Mouse (Mus musculus): ENCODE results near the gene Fam24a.

Fam24a gene

GRCm38 (mm10) chr7:131362615-131363300, 29.1 kb downstream of the Fam24a start, which contains the start of gene 2310057M21Rik:
Gene 2310057M21Rik, minus strand, starts transcription at chr7:131362759.
- DNase-seq (ENCODE audit: low read depth, low spot score) = peak; percentile 89
- no peaks in the 10 kb centered on the region for H3K36me3 ChIP-seq (ENCODE audit: control insufficient read depth, insufficient read depth, low read length, poor library complexity, severe bottlenecking)
- no peaks in the 10 kb centered on the region for H3K27me3 ChIP-seq (ENCODE audit: control insufficient read depth, insufficient read depth, low read length, poor library complexity, severe bottlenecking)

GRCm38 (mm10) chr7:131364131-131364530, 30.5 kb downstream of the Fam24a start:
- no peak for DNase-seq (ENCODE audit: low read depth, low spot score)
- no peaks in the 10 kb centered on the region for H3K36me3 ChIP-seq (ENCODE audit: control insufficient read depth, insufficient read depth, low read length, poor library complexity, severe bottlenecking)
- H3K27me3 ChIP-seq (ENCODE audit: control insufficient read depth, insufficient read depth, low read length, poor library complexity, severe bottlenecking) = no peaks in the 10 kb centered on the region

GRCm38 (mm10) chr7:131370648-131371469, 37.2 kb downstream of the Fam24a start, which contains the start of gene Pstk:
Gene Pstk, plus strand, starts transcription at chr7:131371141.
- peak; percentile 93 for DNase-seq (ENCODE audit: low read depth, low spot score)
- no peaks in the 10 kb centered on the region for H3K36me3 ChIP-seq (ENCODE audit: control insufficient read depth, insufficient read depth, low read length, poor library complexity, severe bottlenecking)
- H3K27me3 ChIP-seq (ENCODE audit: control insufficient read depth, insufficient read depth, low read length, poor library complexity, severe bottlenecking) = no peaks in the 10 kb centered on the region

- no peaks in the 10 kb centered on the region for H3K27me3 ChIP-seq (ENCODE audit: control insufficient read depth, insufficient read depth, low read length, poor library complexity, severe bottlenecking)
- no peaks in the 10 kb centered on the region for H3K36me3 ChIP-seq (ENCODE audit: control insufficient read depth, insufficient read depth, low read length, poor library complexity, severe bottlenecking)
- DNase-seq (ENCODE audit: low read depth, low spot score) = no peak
Measured at GRCm38 (mm10) chr7:131371470-131371860, 37.8 kb downstream of the Fam24a start.

- no peaks in the 10 kb centered on the region for H3K36me3 ChIP-seq (ENCODE audit: control insufficient read depth, insufficient read depth, low read length, poor library complexity, severe bottlenecking)
- no peaks in the 10 kb centered on the region for H3K27me3 ChIP-seq (ENCODE audit: control insufficient read depth, insufficient read depth, low read length, poor library complexity, severe bottlenecking)
- DNase-seq (ENCODE audit: low read depth, low spot score) = peak; percentile 25
Measured at GRCm38 (mm10) chr7:131371880-131372651, 38.4 kb downstream of the Fam24a start.
